Mouse (Mus musculus) ES-Bruce4 (cell line): Measurements from ENCODE around the gene Egr4.
A peak's percentile ranks its signal among the peaks of the same experiment; 100 is the strongest.

ENCODE experiments used
- CTCF ChIP-seq: IDR thresholded peaks from one replicate; pipeline ENCODE4 v1.8.1; 2011; ENCODE audit warnings: low read depth, low read length
- EP300 ChIP-seq: IDR thresholded peaks from 2 replicates; pipeline ENCODE4 v1.6.1; 2011; ENCODE audit warnings: low read depth, low read length; ENCODE audit not compliant: insufficient read depth
- POLR2A ChIP-seq: IDR thresholded peaks from one replicate; pipeline ENCODE4 v1.8.1; 2011; ENCODE audit warnings: low read length; ENCODE audit not compliant: insufficient read depth

- TF ChIP-seq CTCF (peak; percentile 33), POLR2A (no peak), EP300 (no peak)
Measured at GRCm38 (mm10) chr6:85562374-85562773, 49.0 kb upstream of the Egr4 start.
